Mouse (Mus musculus): ENCODE measurements around the gene Cbarp.

The Cbarp gene

DNA sequence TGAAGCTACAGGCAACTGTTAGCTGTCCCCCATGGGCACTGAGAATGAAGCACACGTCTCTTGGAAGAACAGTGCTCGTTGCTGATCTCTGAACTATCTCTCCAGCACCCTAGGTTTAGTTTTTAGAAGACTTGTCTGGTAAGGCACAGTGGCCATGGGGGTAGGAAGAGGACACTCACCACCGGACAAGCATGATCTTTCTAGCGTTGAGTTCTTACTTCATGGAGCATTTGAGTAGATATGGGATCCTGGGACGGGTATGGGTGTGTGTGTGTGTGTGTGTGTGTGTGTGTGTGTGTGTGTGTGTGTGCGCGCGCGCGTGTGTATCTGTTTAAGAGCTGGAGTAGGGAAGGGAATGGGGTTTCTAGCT lies at the start of gene Cbarp:
Gene Cbarp (minus strand): TSS at position 170 of the 370 bp plus-strand sequence.
- DNase-seq (ENCODE audit: low read depth), result no peak

- no peak for DNase-seq (ENCODE audit: low read depth)
Observed at GRCm38 (mm10) chr10:80189999-80190398, 49.4 kb upstream of the Cbarp start.

- no peak for DNase-seq (ENCODE audit: low read depth)
Observed at GRCm38 (mm10) chr10:80188453-80189024, 47.9 kb upstream of the Cbarp start.

- no peak for DNase-seq (ENCODE audit: low read depth)
Observed at GRCm38 (mm10) chr10:80187739-80188138, 47.1 kb upstream of the Cbarp start.

DNA sequence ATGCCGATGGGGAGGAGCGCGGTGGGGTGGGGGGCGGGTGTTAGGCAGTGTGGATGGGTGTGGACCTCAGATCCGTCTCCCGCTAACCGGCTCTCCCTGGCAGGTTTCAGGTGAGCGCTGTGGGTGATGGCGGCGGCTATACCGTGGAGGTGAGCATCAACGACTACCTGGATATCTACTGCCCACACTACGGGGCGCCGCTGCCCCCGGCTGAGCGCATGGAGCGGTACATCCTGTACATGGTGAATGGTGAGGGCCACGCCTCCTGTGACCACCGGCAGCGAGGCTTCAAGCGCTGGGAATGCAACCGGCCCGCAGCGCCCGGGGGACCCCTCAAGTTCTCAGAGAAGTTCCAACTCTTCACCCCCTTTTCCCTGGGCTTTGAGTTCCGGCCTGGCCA lies 46.0 kb upstream of the Cbarp start:
- DNase-seq (ENCODE audit: low read depth), result no peak

- no peak for DNase-seq (ENCODE audit: low read depth)
Observed at GRCm38 (mm10) chr10:80182547-80182946, 41.9 kb upstream of the Cbarp start.

DNA sequence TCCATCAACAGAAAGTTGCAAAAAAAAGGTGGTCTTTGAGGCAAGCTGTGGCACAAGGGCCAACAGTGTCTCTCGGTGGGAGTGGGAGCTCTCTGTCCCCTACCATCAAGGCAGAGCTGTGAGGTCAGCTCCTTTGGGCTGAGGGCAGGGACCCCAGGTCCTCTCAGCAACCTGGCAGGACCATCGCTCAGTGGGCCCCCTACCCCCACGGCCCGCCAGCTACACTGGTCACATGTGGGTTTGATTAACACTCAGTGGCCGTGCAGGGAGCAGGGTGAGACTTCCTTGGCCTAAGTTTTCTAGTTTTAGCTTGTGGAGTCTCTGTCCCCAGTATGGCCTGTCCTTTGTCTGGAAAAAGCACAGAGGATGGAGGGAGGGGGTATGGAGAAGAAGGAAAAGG lies 40.2 kb upstream of the Cbarp start:
- no peak for DNase-seq (ENCODE audit: low read depth)

DNA sequence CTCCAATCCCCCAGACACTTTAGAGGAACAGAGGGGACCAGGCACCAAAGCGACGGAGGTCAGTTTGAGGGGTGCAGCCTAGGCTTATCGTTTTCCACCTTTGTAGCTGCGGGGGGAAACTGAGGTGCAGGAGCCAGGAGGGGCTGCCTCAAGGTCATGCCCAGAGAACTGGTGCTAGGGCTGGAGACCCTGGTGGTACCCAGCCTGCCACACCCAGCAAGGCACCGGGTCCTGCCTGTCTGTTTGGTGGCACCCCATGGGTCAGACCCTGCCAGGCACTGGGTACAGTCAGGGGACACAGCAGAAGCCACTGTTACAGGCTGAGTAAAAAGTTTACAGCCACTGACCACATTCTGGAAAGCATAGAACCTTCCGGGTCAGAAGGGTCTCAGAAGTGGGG lies 39.7 kb upstream of the Cbarp start:
- no peak for DNase-seq (ENCODE audit: low read depth)

DNA sequence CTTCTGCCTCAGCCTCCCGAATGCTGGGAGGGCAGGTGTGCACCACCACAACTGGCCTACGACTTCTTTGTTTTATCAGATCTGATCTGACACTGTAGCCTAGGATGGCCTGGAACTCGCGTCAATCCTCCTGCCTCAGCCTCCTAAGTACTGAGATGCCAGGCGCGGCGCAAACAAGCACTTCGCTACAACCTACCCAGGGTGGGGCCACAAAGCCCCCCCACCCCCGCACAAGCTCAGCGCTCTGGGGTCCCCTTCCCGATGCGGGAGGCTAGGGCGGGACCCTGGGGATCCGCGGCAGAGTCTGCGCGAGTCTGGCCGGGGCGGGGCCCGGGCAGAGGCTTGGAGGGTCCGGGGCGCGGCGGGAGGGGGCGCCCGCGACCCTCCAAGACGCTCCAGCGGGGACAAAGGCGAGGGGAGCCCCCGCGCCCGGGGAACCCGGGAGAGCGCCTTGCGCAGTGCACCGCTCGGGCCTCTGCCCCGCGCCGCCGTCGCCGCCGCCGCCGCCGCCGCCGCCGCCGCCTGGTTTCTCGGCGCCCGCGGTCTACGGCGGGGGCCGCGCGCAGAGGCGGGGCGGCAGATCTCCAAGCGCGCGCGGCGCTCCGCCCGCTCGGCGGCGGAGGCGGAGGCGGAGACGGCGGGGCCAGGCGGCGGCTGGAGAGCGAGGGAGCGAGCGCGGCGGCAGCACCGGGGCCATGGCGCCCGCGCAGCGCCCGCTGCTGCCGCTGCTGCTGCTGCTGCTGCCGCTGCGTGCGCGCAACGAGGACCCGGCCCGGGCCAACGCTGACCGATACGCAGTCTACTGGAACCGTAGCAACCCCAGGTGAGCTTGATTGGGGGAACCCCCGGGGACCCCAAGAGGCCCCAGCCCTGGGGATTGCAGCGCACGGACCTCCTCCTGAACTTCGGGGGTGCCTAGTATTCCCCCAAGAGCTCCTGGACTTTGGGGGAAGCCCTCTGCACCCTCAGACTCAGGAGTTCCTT lies 38.7 kb upstream of the Cbarp start, which contains the start of gene Efna2:
Gene Efna2 (plus strand): TSS at position 415 of the 984 bp plus-strand sequence.
- DNase-seq (ENCODE audit: low read depth), result no peak

DNA sequence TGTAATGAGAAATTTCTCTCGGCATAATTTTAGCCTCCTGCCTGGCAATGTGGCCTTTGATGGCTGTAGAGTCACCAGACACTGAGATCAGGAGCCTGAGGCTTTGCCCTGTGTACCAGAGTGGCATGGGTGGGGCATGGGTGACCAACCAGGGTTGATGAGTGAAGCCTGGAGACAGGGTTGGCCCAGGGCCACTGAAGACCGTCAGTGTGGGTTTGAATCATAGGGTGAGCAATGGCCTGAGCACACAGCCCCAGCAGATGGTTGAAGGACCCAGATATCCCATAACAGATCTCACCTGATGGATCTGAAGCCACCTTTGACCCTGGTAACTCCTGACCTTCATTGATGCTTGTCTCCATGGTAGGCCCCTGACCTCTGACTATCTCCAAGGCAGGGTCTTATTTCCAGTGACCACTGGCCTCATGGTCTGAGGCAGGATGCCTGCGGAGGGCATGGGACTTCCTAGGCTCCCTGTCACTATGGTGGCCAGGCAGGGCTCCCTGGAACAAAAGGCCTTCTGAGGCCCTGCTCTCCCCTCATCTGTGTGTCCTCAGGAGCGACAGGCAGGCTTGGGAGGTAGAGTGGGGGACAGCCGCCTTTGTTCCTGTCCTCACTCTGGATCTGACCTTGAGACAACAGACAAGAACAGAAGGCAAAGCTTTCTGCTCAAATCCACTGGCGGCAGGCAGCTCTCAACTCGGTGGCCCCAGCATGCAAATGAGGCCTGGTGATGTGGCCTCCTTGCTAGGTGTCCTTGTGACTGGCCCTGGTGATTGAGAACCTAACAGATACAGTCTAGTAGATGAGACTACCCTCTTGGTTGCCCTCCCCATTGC lies 37.0 kb upstream of the Cbarp start:
- DNase-seq (ENCODE audit: low read depth), result no peak

DNA sequence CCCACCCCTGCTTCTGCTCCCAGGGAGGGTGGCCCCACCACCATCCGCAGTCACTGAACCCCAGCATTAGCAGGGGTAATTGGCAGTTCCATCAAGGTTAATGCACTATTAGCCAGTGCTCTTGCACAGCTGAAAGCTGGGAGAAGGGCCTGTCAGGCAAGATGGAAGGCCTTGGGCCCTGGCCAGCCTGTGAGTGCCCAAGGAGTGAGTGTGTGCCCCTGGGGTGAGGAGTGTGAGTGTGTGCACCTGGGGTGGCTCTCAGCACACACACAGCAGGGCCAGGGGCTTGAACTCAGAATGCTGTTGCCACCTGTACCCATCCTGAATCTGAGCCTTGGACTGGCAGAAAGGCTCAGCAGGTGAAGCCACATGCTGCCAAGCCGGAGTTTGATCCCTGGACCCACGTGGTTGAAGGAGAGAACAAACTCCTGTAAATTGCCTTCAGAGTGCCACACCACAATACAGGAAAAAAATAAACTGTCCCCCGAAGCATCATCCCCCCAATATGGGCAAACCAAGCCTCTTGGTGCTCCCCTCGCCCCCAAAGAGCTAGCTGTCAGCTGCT lies 35.7 kb upstream of the Cbarp start:
- DNase-seq (ENCODE audit: low read depth), result no peak

DNA sequence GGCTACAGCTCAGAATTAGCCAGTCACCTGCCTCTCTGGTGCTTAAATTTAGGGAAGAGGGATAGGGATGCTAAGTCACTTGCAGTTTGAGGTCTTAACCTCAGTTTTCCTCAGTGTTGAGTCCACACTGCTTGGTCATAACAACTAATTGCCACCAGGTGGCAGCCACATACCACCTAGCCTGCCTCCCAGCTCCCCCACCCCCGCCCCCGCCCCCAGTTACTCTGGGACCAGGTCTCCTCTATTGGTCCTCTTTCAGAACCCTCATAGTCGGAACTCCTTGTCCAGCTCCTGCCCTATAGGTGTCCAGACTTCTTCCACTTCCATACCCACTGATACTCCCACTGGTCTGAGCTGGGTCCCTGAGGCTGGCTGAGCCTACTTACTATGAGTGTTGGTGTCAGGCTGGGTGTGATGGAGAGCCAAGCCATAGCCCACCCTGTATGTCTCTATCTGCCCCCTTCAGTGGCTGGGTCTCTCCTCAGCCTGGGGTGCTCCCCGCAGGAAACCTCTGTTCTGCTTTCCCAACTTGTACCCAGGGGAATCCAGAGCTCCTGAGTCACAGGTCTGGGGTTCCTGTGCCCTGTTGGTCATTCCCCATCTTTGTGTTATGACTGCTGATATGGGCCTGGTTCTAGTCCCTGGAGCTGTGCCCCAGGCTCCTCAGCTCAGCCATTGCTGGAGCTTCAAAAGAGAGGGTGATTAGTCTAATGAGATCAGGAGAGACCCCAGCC lies 35.1 kb upstream of the Cbarp start:
- no peak for DNase-seq (ENCODE audit: low read depth)

DNA sequence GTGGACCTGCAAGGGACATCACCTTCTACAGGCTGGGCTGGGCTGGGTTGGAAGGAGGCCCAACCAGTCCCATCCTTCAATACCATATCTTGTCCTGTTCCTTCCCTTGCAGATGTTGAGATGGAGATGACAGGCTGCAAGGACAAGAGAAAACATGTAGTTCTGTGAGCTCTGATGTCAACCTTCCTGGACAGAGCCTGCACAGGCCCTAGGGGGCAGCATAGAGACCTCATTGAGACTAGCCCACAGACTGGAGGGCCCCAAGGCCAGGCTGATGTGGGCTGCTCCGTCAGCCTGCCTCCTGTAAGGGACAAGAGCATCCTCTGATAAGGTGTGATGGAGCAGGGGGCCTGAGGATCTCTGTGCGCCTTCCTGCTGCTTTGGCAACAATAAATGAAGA lies 34.1 kb upstream of the Cbarp start:
- peak; percentile 80 for DNase-seq (ENCODE audit: low read depth)

GRCm38 (mm10) chr10:80173955-80174640 lies 33.5 kb upstream of the Cbarp start:
- DNase-seq (ENCODE audit: low read depth), result no peak

- DNase-seq (ENCODE audit: low read depth), result no peak
Observed at GRCm38 (mm10) chr10:80173358-80173757, 32.7 kb upstream of the Cbarp start.

GRCm38 (mm10) chr10:80172527-80173292 lies 32.1 kb upstream of the Cbarp start, which contains the start of gene 1600002K03Rik:
1600002K03Rik (plus strand) TSS chr10:80172944.
- peak; percentile 91 for DNase-seq (ENCODE audit: low read depth)

DNA sequence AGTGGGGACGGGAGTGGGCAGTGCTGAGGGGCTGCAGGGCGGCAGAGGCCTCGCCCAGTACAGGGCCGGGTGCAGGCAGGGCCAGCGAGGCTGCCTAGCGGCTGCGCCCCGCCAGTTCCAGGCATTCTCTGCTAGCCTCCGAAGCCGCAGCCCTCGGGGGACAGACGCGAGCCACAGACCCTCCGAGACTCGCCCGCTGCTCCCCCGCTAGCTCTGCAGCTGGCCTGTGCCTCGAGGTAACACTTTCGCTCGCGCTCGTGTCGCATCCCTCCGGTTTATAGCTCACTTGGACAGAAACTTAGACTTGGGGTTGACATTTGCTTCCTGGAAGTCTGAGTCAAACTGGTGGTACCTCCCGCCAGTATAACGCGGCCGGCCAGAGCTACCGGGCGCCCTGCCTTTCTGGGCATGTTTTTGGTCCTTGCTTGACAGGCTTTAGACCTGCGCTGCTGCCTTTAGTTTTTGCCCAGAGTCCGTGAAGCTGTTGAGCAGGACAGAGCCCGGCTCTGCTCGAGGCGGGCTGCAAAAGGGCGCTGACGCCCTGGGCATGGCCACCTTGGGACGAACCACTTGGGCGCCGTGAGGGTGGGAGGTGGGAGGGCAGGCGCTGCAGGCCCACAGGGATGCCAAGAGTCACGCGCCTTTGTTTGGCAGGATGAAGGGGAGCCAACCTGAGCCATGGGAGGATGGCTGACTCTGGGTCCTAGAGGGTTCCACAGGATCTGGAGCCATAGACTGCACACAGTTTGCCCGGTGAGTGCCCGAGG lies 31.3 kb upstream of the Cbarp start:
- DNase-seq (ENCODE audit: low read depth), result no peak

GRCm38 (mm10) chr10:80171252-80171651 lies 30.6 kb upstream of the Cbarp start:
- DNase-seq (ENCODE audit: low read depth), result no peak

GRCm38 (mm10) chr10:80170601-80171021 lies 30.0 kb upstream of the Cbarp start:
- no peak for DNase-seq (ENCODE audit: low read depth)
